Mouse (Mus musculus): ENCODE measurements around the gene Appbp2. TPM values are rescaled to one million over a fixed set of nuclear protein-coding genes. Genes with fewer than 3 reads are reported as not detected.
"Not testable (repeated sequence)": the region's sequence is repeated elsewhere in the genome, so short reads cannot be mapped to it uniquely, and the experiment has no call there.

Appbp2 gene
- polyA plus RNA-seq, 1 experiment, result 8.5 TPM

GRCm38 (mm10) chr11:85170058-85170740, 64.7 kb downstream of the Appbp2 start, which contains the start of gene 1700125H20Rik:
TSS of gene 1700125H20Rik (plus strand) at chr11:85170404.
- no peak within 1 kb of the TSS for H3K27ac ChIP-seq (ENCODE audit: control insufficient read depth, insufficient read depth, low read depth, low read length, poor library complexity)
- WGBS, result 14% methylated on average over 21 of the region's 21 CpGs
- peak within 1 kb of the TSS; percentile 27 for H3K4me3 ChIP-seq (replicated peaks; ENCODE audit: control insufficient read depth, low read depth, low read length)
- peak; percentile 38; the same call in 1 of the 2 replicates for TF ChIP-seq POLR2A (IDR thresholded peaks at IDR 0.05; ENCODE audit: borderline replicate concordance, control insufficient read depth, low read depth, low read length)
- TF ChIP-seq CTCF (IDR thresholded peaks at IDR 0.05; ENCODE audit: control insufficient read depth, insufficient read depth, low read length), result peak; percentile 97
- no peaks in the 10 kb centered on the region for H3K4me1 ChIP-seq (ENCODE audit: control insufficient read depth, insufficient read depth, low read length)

GRCm38 (mm10) chr11:85167503-85167902, 67.4 kb downstream of the Appbp2 start:
- WGBS, result 57% methylated on average over 1 of the region's 1 CpGs
- no peak overlapping the region for H3K27ac ChIP-seq (ENCODE audit: control insufficient read depth, insufficient read depth, low read depth, low read length, poor library complexity)
- no peaks in the 10 kb centered on the region for H3K4me1 ChIP-seq (ENCODE audit: control insufficient read depth, insufficient read depth, low read length)
- H3K4me3 ChIP-seq (replicated peaks; ENCODE audit: control insufficient read depth, low read depth, low read length), result no peak overlapping the region
- TF ChIP-seq CTCF (IDR thresholded peaks at IDR 0.05; ENCODE audit: control insufficient read depth, insufficient read depth, low read length) (no peak), POLR2A (IDR thresholded peaks at IDR 0.05; ENCODE audit: borderline replicate concordance, control insufficient read depth, low read depth, low read length) (no peak)

DNA sequence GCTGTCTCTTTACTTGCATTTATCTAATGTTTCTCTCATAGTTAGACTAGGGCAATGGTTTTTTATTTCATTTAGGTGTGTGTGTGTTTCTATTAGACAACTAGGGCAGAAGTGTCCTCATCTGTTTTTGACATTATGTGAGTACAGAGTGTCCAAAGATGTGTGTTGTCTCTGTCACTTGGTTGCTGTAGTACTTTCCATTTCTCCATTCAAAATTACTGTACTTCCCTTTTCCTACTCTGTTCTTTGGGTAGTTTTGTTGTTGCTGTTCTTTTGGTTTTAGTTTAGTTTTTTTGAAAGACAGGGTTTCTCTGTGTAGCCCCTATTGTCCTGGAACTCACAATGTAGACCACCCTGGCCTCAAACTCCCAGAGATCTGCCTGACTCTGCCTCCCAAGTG, 70.6 kb downstream of the Appbp2 start:
- Histone ChIP-seq H3K4me1 (ENCODE audit: control insufficient read depth, insufficient read depth, low read length) (no peaks in the 10 kb centered on the region), H3K27ac (ENCODE audit: control insufficient read depth, insufficient read depth, low read depth, low read length, poor library complexity) (no peak overlapping the region), H3K4me3 (replicated peaks; ENCODE audit: control insufficient read depth, low read depth, low read length) (no peak overlapping the region)
- TF ChIP-seq POLR2A (IDR thresholded peaks at IDR 0.05; ENCODE audit: borderline replicate concordance, control insufficient read depth, low read depth, low read length) (no peak), CTCF (IDR thresholded peaks at IDR 0.05; ENCODE audit: control insufficient read depth, insufficient read depth, low read length) (no peak)

- H3K4me3 ChIP-seq (replicated peaks; ENCODE audit: control insufficient read depth, low read depth, low read length); H3K4me1 ChIP-seq (ENCODE audit: control insufficient read depth, insufficient read depth, low read length); H3K27ac ChIP-seq (ENCODE audit: control insufficient read depth, insufficient read depth, low read depth, low read length, poor library complexity): not testable (repeated sequence)
- WGBS, result 61% methylated on average over 1 of the region's 1 CpGs
Observed at GRCm38 (mm10) chr11:85163014-85163413, 71.9 kb downstream of the Appbp2 start.

- Histone ChIP-seq H3K27ac (ENCODE audit: control insufficient read depth, insufficient read depth, low read depth, low read length, poor library complexity) (no peak overlapping the region), H3K4me1 (ENCODE audit: control insufficient read depth, insufficient read depth, low read length) (no peaks in the 10 kb centered on the region), H3K4me3 (replicated peaks; ENCODE audit: control insufficient read depth, low read depth, low read length) (no peak overlapping the region)
- no peak for TF ChIP-seq POLR2A (IDR thresholded peaks at IDR 0.05; ENCODE audit: borderline replicate concordance, control insufficient read depth, low read depth, low read length)
- TF ChIP-seq CTCF (IDR thresholded peaks at IDR 0.05; ENCODE audit: control insufficient read depth, insufficient read depth, low read length), result no peak
- 59% methylated on average over 2 of the region's 2 CpGs for WGBS
Observed at GRCm38 (mm10) chr11:85157301-85157700, 77.6 kb downstream of the Appbp2 start.

DNA sequence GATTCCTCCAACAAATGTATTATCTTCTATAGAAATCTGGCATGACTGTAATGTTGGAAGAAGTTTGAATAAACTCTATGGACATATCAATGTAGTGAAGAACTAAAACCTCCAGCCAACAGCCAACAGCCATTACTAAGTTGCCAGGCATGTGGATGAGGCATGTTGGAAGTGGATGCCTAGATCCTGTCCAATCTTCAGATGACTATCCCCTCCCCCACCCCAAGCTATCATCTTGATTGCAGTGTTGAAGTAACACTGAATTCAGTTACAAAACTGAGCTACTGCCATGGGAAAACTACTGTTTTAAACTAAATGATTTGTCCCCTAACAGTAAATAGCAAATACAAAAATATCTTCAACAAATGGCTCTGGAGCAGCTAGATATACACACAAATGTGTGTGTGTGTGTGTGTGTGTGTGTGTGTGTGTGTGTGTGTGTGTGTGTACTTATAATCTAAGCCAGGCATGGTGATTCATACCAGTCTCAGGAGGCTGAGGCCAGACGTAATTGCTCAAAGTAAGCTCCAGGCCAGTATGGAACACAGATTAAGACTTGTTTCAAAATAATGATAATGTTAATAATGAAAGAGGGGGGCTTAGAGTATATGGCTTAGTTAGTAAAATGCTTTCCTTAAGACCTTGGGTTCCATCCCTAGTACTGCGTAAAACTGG, 82.5 kb downstream of the Appbp2 start:
- TF ChIP-seq CTCF (IDR thresholded peaks at IDR 0.05; ENCODE audit: control insufficient read depth, insufficient read depth, low read length) (no peak), POLR2A (IDR thresholded peaks at IDR 0.05; ENCODE audit: borderline replicate concordance, control insufficient read depth, low read depth, low read length) (no peak)
- WGBS, result 88% methylated on average over 2 of the region's 2 CpGs
- no peaks in the 10 kb centered on the region for H3K4me1 ChIP-seq (ENCODE audit: control insufficient read depth, insufficient read depth, low read length)
- H3K27ac ChIP-seq (ENCODE audit: control insufficient read depth, insufficient read depth, low read depth, low read length, poor library complexity), result no peak overlapping the region
- no peak overlapping the region for H3K4me3 ChIP-seq (replicated peaks; ENCODE audit: control insufficient read depth, low read depth, low read length)

DNA sequence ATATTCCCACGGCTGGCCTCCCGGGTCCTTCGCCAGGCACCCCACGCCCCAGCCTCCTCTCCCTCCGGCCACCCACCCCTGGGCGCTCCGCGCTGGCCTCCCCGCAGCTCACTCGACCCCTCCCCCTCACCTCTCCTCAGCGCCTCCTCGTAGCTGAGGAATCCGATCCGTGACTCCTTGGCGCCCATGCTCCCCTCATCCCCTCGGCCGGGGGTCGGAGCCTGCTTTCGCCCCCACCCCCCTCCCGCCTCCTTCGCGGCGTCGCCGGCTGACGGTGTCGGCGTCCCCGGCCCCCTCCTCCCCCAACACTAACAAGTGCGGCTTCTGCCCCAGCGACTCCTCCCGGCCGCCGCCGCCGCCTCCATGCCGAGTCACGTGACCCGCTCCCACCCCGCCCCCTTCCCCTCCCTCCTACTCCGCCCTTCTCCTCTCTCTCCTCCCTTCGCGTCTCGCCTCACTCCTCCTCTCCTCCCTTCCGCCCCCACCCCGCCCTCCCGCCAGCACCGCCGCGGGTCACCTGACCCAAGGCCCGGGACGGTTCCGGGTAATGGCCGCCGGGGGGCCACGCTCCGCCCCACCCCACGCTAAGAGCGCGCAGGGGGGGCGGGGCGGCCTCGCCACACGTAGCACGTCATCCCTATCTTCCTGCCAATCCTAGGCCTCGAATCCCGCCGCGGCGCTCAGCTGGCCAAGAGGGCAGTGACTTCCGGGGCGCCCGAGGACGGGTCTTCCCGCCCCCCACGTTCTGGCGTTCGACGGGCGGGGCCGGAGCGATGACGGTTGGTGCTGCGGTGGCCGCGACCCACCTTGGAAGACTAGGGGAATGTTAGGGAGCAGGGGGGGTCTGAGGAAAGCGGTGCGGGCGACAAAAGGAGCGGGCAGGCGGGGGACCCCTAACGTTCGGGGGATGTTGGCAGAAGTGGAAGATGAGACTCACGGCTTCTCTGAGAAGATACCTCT, 95.1 kb downstream of the Appbp2 start, which contains the start of gene Usp32:
Usp32 (minus strand) TSS at position 581 of the 960 bp plus-strand sequence.
- peak within 1 kb of the TSS; percentile 91 for H3K27ac ChIP-seq (ENCODE audit: control insufficient read depth, insufficient read depth, low read depth, low read length, poor library complexity)
- no peaks in the 10 kb centered on the region; the same call in 1 of the 2 replicates for H3K4me1 ChIP-seq (ENCODE audit: control insufficient read depth, insufficient read depth, low read length)
- peak; percentile 91 for TF ChIP-seq POLR2A (IDR thresholded peaks at IDR 0.05; ENCODE audit: borderline replicate concordance, control insufficient read depth, low read depth, low read length)
- TF ChIP-seq CTCF (IDR thresholded peaks at IDR 0.05; ENCODE audit: control insufficient read depth, insufficient read depth, low read length), result no peak
- peak within 1 kb of the TSS; percentile 99 for H3K4me3 ChIP-seq (replicated peaks; ENCODE audit: control insufficient read depth, low read depth, low read length)
- under 1% methylated on average over 89 of the region's 94 CpGs for WGBS

All from bone marrow, adult 2 months (tissue).